Mouse (Mus musculus) ES-CJ7 (cell line): ENCODE results near the gene Npat.

Experiments
- DNase-seq: peaks from one replicate; pipeline ENCODE4 v3.0.0; 2011; ENCODE audit warnings: low read depth, low spot score

The Npat gene

DNA sequence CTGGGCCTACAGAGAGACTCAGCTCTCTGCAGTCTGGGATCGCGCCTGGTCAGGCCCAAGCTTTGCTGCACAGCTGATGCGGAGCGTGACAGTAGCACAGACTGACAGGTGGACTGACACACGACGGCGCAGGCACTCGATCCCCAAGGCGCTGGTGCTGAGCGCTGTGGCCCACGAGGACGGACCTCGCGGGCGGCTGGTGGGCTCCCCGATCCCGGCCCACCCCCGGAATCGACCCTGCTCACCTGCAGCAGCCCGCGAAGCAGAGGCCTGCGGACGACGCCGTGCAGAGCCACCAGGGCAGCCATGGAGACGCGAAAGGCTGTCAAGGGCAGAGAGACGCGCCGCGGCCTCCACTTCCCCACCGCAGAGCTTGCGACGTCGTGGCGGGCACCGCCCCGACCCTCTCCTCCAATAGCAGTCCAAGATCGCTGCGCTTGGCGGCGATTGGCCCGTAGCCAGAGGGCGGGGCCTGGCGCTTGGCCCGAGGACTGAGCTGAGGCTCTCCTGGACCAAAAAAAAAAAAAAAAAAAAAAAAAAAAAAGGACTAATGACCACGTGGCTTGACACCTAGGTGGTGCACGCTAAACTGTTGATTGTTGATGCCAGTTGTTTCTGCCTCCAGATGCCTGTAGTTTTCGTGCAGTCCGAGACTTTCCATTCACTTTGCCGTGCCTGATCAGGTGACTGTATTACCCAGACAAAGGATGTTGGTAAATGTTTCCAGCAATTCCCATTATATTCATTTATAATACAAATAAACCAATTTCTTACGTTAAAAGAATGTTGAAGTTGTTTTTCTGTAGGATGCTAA lies 73.3 kb downstream of the Npat start, which contains the start of gene Acat1:
Gene Acat1 (minus strand): TSS at position 415 of the 814 bp plus-strand sequence.
- DNase-seq: peak; percentile 86

DNA sequence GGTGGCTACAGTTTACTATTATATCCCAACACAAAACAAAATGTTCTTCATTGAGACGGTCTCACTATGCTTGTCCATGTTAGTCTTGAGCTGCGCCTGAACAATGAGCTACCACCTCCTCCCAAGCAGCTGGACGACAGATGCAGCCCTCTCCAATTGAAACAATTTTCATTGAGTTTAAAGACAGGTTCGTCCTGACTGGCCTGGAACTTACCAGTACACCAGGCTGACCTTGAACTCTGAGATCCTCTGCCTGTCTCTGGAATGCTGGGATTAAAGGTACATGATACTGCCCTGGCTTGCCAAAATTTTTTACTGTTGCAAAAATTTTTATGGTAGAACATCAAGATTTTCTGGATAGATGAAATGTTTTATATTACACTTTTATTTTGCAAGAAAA lies 77.4 kb downstream of the Npat start:
- DNase-seq: no peak

DNA sequence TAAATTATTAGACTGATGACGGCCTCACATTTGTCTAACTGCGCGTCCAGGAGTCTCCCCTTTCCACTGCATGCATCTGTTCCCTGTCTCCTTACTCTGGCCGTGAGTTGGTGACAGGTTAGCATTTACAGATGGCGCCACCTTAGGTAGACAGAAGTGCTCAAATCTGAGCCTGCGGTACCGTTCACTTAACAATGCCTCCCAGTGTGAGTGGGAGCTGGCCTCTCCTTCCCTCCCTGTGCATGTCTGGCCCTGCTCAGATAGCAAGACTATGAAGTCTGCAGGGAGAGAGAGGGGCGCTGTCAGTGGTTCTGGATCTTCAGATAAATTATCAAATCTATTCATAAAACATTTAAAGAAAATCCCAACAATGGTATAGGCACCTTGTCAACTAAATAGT lies 78.4 kb downstream of the Npat start:
- DNase-seq: peak; percentile 25
